Mouse (Mus musculus) bone marrow, adult 2 months (tissue): ENCODE measurements around the gene Gm11214.

Source experiments
- CTCF ChIP-seq: fragments of 200-500 bp; IDR thresholded peaks from 2 replicates; pipeline ENCODE4 v1.5.1; 2011; ENCODE audit warnings: low read length, control low read depth; ENCODE audit not compliant: control insufficient read depth, insufficient read depth
- POLR2A ChIP-seq: fragments of 200-500 bp; IDR thresholded peaks from 2 replicates; pipeline ENCODE4 v1.6.1; 2011; ENCODE audit warnings: low read depth, mild to moderate bottlenecking, control low read depth, low read length, borderline replicate concordance; ENCODE audit not compliant: control insufficient read depth

- TF ChIP-seq POLR2A (no peak), CTCF (no peak)
Measured at GRCm38 (mm10) chr4:63659086-63659485, 4.1 kb downstream of the Gm11214 start.
